In genomic region chr12:108292957-108293356, GRCm38 (mm10) we compare ENCODE assay signal across 8 mouse cellular contexts. TPM values are rescaled to one million over a fixed set of nuclear protein-coding genes. Genes with fewer than 3 reads are reported as not detected.
DNase-seq lines count a peak whose midpoint lies in the region; ATAC-seq and TF ChIP-seq lines count a peak whose summit lies in the region.

No protein-coding gene starts in this region.

- peak; percentile 85 for DNase-seq in ES-CJ7 (ENCODE audit: low read depth, low spot score)
- peak; percentile 83 to 85 for DNase-seq in heart, postnatal 10 days
- peak; percentile 82 to 85 for DNase-seq in kidney, postnatal 25 days
- peak; percentile 72 to 78 for DNase-seq in lung, adult 18-20 months
- DNase-seq in thymus, postnatal 4 days = peak; percentile 86

- H3K4me3 ChIP-seq in bone marrow macrophage, adult 2 months (ENCODE audit: insufficient read depth, low read length) = no peak overlapping the region
- H3K4me3 ChIP-seq in olfactory bulb, adult 2 months (ENCODE audit: insufficient read depth, low read depth, low read length) = no peak overlapping the region

- WGBS in olfactory bulb, adult 2 months = 9% methylated on average over 8 of the region's 8 CpGs

- intact Hi-C loops in heart, postnatal 10 days (cut with DNase I) = loop anchor here (1.0 kb wide), 1 partner anchor 76 kb away; no protein-coding TSS in a partner anchor

- H3K27ac ChIP-seq in bone marrow macrophage, adult 2 months (ENCODE audit: insufficient read depth, low read depth, low read length) = no peak overlapping the region
- H3K27ac ChIP-seq in olfactory bulb, adult 2 months (ENCODE audit: insufficient read depth, low read depth, low read length) = no peak overlapping the region

- ATAC-seq in erythroid progenitor cell, adult 5-6 weeks (replicated peaks; ENCODE audit: low FRiP score, poor library complexity, severe bottlenecking) = peak; percentile 56; the same call in 1 of the 2 replicates

- TF ChIP-seq CTCF in bone marrow macrophage, adult 2 months (IDR thresholded peaks at IDR 0.05; ENCODE audit: low read depth, low read length) = peak; percentile 83
- TF ChIP-seq CTCF in olfactory bulb, adult 2 months (IDR thresholded peaks at IDR 0.05; ENCODE audit: insufficient read depth, low read depth, low read length) = peak; percentile 80

- no peaks in the 10 kb centered on the region for H3K4me1 ChIP-seq in bone marrow macrophage, adult 2 months (ENCODE audit: control insufficient read depth, insufficient read depth, low read length)
- H3K4me1 ChIP-seq in olfactory bulb, adult 2 months (ENCODE audit: control insufficient read depth, insufficient read depth, low read length) = peaks cover 11% of the 10 kb centered on the region

- TF ChIP-seq POLR2A in bone marrow macrophage, adult 2 months (IDR thresholded peaks at IDR 0.05; ENCODE audit: borderline replicate concordance, low read depth, low read length) = no peak
- TF ChIP-seq POLR2A in olfactory bulb, adult 2 months (IDR thresholded peaks at IDR 0.05; ENCODE audit: insufficient read depth, low read depth, low read length) = no peak

RNA-seq across cellular contexts. Expression of gene Hhipl1, which starts 13.1 kb away (rescaled TPM):
- not detected in 2 replicates for polyA plus RNA-seq in bone marrow macrophage, adult 2 months (2012; ENCODE audit: insufficient read depth, insufficient read length, missing spikeins)
- not detected in 2 replicates for total RNA-seq in erythroid progenitor cell, adult 5-6 weeks (2015; ENCODE audit: low replicate concordance)
- total RNA-seq in erythroid progenitor cell, adult 5-6 weeks (2017; ENCODE audit: low replicate concordance) = not detected in 2 replicates
- total RNA-seq in heart, postnatal 10 days (2021) = 1 to 10 TPM; 1.5 to 3.2 TPM
- not detected in 2 replicates for polyA plus RNA-seq in olfactory bulb, adult 2 months (2012; ENCODE audit: insufficient read depth, insufficient read length, low replicate concordance, missing spikeins)

RNA-seq across cellular contexts. Expression of gene Ccdc85c, which starts 17.7 kb away (rescaled TPM):
- polyA plus RNA-seq in bone marrow macrophage, adult 2 months (2012; ENCODE audit: insufficient read depth, insufficient read length, missing spikeins) = 0.19 and 0.25 TPM in 2 replicates
- not detected in 2 replicates for total RNA-seq in erythroid progenitor cell, adult 5-6 weeks (2015; ENCODE audit: low replicate concordance)
- 0.64 and 6.3 TPM in 2 replicates for total RNA-seq in erythroid progenitor cell, adult 5-6 weeks (2017; ENCODE audit: low replicate concordance)
- 10 to 100 TPM; 32.8 to 34.4 TPM for total RNA-seq in heart, postnatal 10 days (2021)
- polyA plus RNA-seq in olfactory bulb, adult 2 months (2012; ENCODE audit: insufficient read depth, insufficient read length, low replicate concordance, missing spikeins) = not detected in 2 replicates

RNA-seq across cellular contexts. Expression of gene Cyp46a1, which starts 41.2 kb away (rescaled TPM):
- 0.36 TPM in 1 of 2 replicates, not detected in the other for polyA plus RNA-seq in bone marrow macrophage, adult 2 months (2012; ENCODE audit: insufficient read depth, insufficient read length, missing spikeins)
- total RNA-seq in erythroid progenitor cell, adult 5-6 weeks (2015; ENCODE audit: low replicate concordance) = not detected in 2 replicates
- total RNA-seq in erythroid progenitor cell, adult 5-6 weeks (2017; ENCODE audit: low replicate concordance) = not detected in 2 replicates
- 1 to 10 TPM in 1 of 2 experiments, under 1 TPM in 1; 0.69 to 2.3 TPM for total RNA-seq in heart, postnatal 10 days (2021)
- polyA plus RNA-seq in olfactory bulb, adult 2 months (2012; ENCODE audit: insufficient read depth, insufficient read length, low replicate concordance, missing spikeins) = not detected in 2 replicates

Comparison
In these comparisons a context has a peak if more than half of its experiments do, and no peak if none do; other contexts are left out.
1. RNA of gene Ccdc85c, which starts 17.7 kb away (total RNA-seq): 32.8 to 34.4 TPM in heart, postnatal 10 days; 0.64 to 6.3 TPM in erythroid progenitor cell, adult 5-6 weeks; every median in the first group is over 4 times any median in the second.
2. Peak in every context shown above with its lines, with median percentiles within 50 percentile points of each other: DNase-seq.